Mouse (Mus musculus): ENCODE results near the gene Smok3a. TPM values are rescaled to one million over a fixed set of nuclear protein-coding genes. Genes with fewer than 3 reads are reported as not detected.
"Not testable (repeated sequence)": the region's sequence is repeated elsewhere in the genome, so short reads cannot be mapped to it uniquely, and the experiment has no call there.

Smok3a gene
- polyA plus RNA-seq (2016; fragmentation: Nextera tagmentation; extraction: Ambion mirVana) = not detected in 2 replicates

- H3K4me1 ChIP-seq; H3K27ac ChIP-seq; H3K27me3 ChIP-seq; H3K36me3 ChIP-seq; H3K9me3 ChIP-seq; H3K4me2 ChIP-seq (replicated peaks); ATAC-seq (ENCODE audit: insufficient number of reproducible peaks, insufficient read depth, low FRiP score, low TSS enrichment); H3K4me3 ChIP-seq; H3K9ac ChIP-seq: not testable (repeated sequence)
- 87% methylated on average over 3 of the region's 7 CpGs for WGBS
Observed at GRCm38 (mm10) chr5:138020961-138021479, at the start of gene Smok3a, which contains the start of gene Smok3b. TSS of gene Smok3a (plus strand) at chr5:138021261. TSS of gene Smok3b (plus strand) at chr5:138021429.

- no peak overlapping the region for H3K9ac ChIP-seq
- no peaks in the 10 kb centered on the region for H3K27me3 ChIP-seq
- H3K27ac ChIP-seq = no peak overlapping the region
- no peaks in the 10 kb centered on the region for H3K36me3 ChIP-seq
- H3K4me3 ChIP-seq = no peak overlapping the region
- no peak overlapping the region for H3K4me2 ChIP-seq (replicated peaks)
- no peak for ATAC-seq (ENCODE audit: insufficient number of reproducible peaks, insufficient read depth, low FRiP score, low TSS enrichment)
- H3K4me1 ChIP-seq = no peaks in the 10 kb centered on the region
- WGBS = 80% methylated on average over 2 of the region's 2 CpGs
- H3K9me3 ChIP-seq = no peaks in the 10 kb centered on the region
Observed at GRCm38 (mm10) chr5:137973161-137973560, 47.9 kb upstream of the Smok3a start.

- Histone ChIP-seq H3K27me3 (no peaks in the 10 kb centered on the region), H3K27ac (no peak overlapping the region), H3K9me3 (no peaks in the 10 kb centered on the region), H3K4me3 (no peak overlapping the region), H3K36me3 (no peaks in the 10 kb centered on the region), H3K4me2 (replicated peaks) (no peak overlapping the region), H3K9ac (no peak overlapping the region), H3K4me1 (no peaks in the 10 kb centered on the region)
- no peak for ATAC-seq (ENCODE audit: insufficient number of reproducible peaks, insufficient read depth, low FRiP score, low TSS enrichment)
- 58% methylated on average over 3 of the region's 3 CpGs for WGBS
Observed at GRCm38 (mm10) chr5:137973738-137974137, 47.3 kb upstream of the Smok3a start.

GRCm38 (mm10) chr5:137974724-137975123 lies 46.3 kb upstream of the Smok3a start:
- Histone ChIP-seq H3K4me2 (replicated peaks) (no peak overlapping the region), H3K27ac (no peak overlapping the region), H3K27me3 (no peaks in the 10 kb centered on the region), H3K9me3 (no peaks in the 10 kb centered on the region), H3K9ac (no peak overlapping the region), H3K4me3 (no peak overlapping the region), H3K4me1 (no peaks in the 10 kb centered on the region), H3K36me3 (no peaks in the 10 kb centered on the region)
- no peak for ATAC-seq (ENCODE audit: insufficient number of reproducible peaks, insufficient read depth, low FRiP score, low TSS enrichment)
- WGBS = 60% methylated on average over 3 of the region's 3 CpGs

GRCm38 (mm10) chr5:137975434-137975833 lies 45.6 kb upstream of the Smok3a start:
- H3K27me3 ChIP-seq = no peaks in the 10 kb centered on the region
- no peak for ATAC-seq (ENCODE audit: insufficient number of reproducible peaks, insufficient read depth, low FRiP score, low TSS enrichment)
- no peaks in the 10 kb centered on the region for H3K36me3 ChIP-seq
- H3K9ac ChIP-seq = no peak overlapping the region
- no peak overlapping the region for H3K4me2 ChIP-seq (replicated peaks)
- H3K4me3 ChIP-seq = no peak overlapping the region
- H3K9me3 ChIP-seq = no peaks in the 10 kb centered on the region
- 53% methylated on average over 1 of the region's 1 CpGs for WGBS
- H3K27ac ChIP-seq = no peak overlapping the region
- no peaks in the 10 kb centered on the region for H3K4me1 ChIP-seq

- WGBS = 44% methylated on average over 1 of the region's 1 CpGs
- no peaks in the 10 kb centered on the region for H3K4me1 ChIP-seq
- no peaks in the 10 kb centered on the region for H3K27me3 ChIP-seq
- ATAC-seq (ENCODE audit: insufficient number of reproducible peaks, insufficient read depth, low FRiP score, low TSS enrichment) = no peak
- H3K27ac ChIP-seq = no peak overlapping the region
- H3K36me3 ChIP-seq = no peaks in the 10 kb centered on the region
- no peak overlapping the region for H3K9ac ChIP-seq
- no peaks in the 10 kb centered on the region for H3K9me3 ChIP-seq
- H3K4me2 ChIP-seq (replicated peaks) = no peak overlapping the region
- H3K4me3 ChIP-seq = no peak overlapping the region
Observed at GRCm38 (mm10) chr5:137977291-137977690, 43.8 kb upstream of the Smok3a start.

GRCm38 (mm10) chr5:137979081-137979480 lies 42.0 kb upstream of the Smok3a start:
- Histone ChIP-seq H3K27ac (no peak overlapping the region), H3K9me3 (no peaks in the 10 kb centered on the region), H3K4me3 (no peak overlapping the region), H3K9ac (no peak overlapping the region), H3K27me3 (no peaks in the 10 kb centered on the region), H3K4me1 (no peaks in the 10 kb centered on the region), H3K36me3 (no peaks in the 10 kb centered on the region), H3K4me2 (replicated peaks) (no peak overlapping the region)
- WGBS = 77% methylated on average over 2 of the region's 2 CpGs
- ATAC-seq (ENCODE audit: insufficient number of reproducible peaks, insufficient read depth, low FRiP score, low TSS enrichment) = no peak

- Histone ChIP-seq H3K36me3 (no peaks in the 10 kb centered on the region), H3K27me3 (no peaks in the 10 kb centered on the region), H3K4me3 (no peak within 1 kb of the TSS), H3K9me3 (no peaks in the 10 kb centered on the region), H3K27ac (no peak within 1 kb of the TSS), H3K4me1 (no peaks in the 10 kb centered on the region), H3K4me2 (replicated peaks) (no peak within 1 kb of the TSS), H3K9ac (no peak within 1 kb of the TSS)
- 71% methylated on average over 4 of the region's 4 CpGs for WGBS
- ATAC-seq (ENCODE audit: insufficient number of reproducible peaks, insufficient read depth, low FRiP score, low TSS enrichment) = no peak
Observed at GRCm38 (mm10) chr5:137981300-137981699, 39.8 kb upstream of the Smok3a start, which contains the start of gene Azgp1. TSS of gene Azgp1 (plus strand) at chr5:137981520.

- no peak overlapping the region for H3K4me3 ChIP-seq
- no peak overlapping the region for H3K9ac ChIP-seq
- 90% methylated on average over 1 of the region's 1 CpGs for WGBS
- no peaks in the 10 kb centered on the region for H3K36me3 ChIP-seq
- no peak overlapping the region for H3K27ac ChIP-seq
- no peak for ATAC-seq (ENCODE audit: insufficient number of reproducible peaks, insufficient read depth, low FRiP score, low TSS enrichment)
- no peaks in the 10 kb centered on the region for H3K27me3 ChIP-seq
- no peaks in the 10 kb centered on the region for H3K9me3 ChIP-seq
- H3K4me2 ChIP-seq (replicated peaks) = no peak overlapping the region
- no peaks in the 10 kb centered on the region for H3K4me1 ChIP-seq
Observed at GRCm38 (mm10) chr5:137986351-137986750, 34.7 kb upstream of the Smok3a start.

- Histone ChIP-seq H3K9me3 (no peaks in the 10 kb centered on the region), H3K27ac (no peak overlapping the region), H3K4me2 (replicated peaks) (no peak overlapping the region), H3K4me3 (no peak overlapping the region), H3K27me3 (no peaks in the 10 kb centered on the region), H3K36me3 (no peaks in the 10 kb centered on the region), H3K4me1 (no peaks in the 10 kb centered on the region), H3K9ac (no peak overlapping the region)
- 83% methylated on average over 5 of the region's 5 CpGs for WGBS
- ATAC-seq (ENCODE audit: insufficient number of reproducible peaks, insufficient read depth, low FRiP score, low TSS enrichment) = no peak
Observed at GRCm38 (mm10) chr5:138009437-138009836, 11.6 kb upstream of the Smok3a start.

GRCm38 (mm10) chr5:138012382-138012781 lies 8.7 kb upstream of the Smok3a start:
- H3K4me3 ChIP-seq = no peak overlapping the region
- no peaks in the 10 kb centered on the region for H3K9me3 ChIP-seq
- no peak overlapping the region for H3K27ac ChIP-seq
- H3K27me3 ChIP-seq = no peaks in the 10 kb centered on the region
- ATAC-seq (ENCODE audit: insufficient number of reproducible peaks, insufficient read depth, low FRiP score, low TSS enrichment) = no peak
- 92% methylated on average over 5 of the region's 5 CpGs for WGBS
- H3K9ac ChIP-seq = no peak overlapping the region
- H3K4me2 ChIP-seq (replicated peaks) = no peak overlapping the region
- H3K36me3 ChIP-seq = no peaks in the 10 kb centered on the region
- no peaks in the 10 kb centered on the region for H3K4me1 ChIP-seq

GRCm38 (mm10) chr5:138016530-138016929 lies 4.5 kb upstream of the Smok3a start:
- Histone ChIP-seq H3K36me3 (no peaks in the 10 kb centered on the region), H3K9ac (no peak overlapping the region), H3K9me3 (no peaks in the 10 kb centered on the region), H3K4me2 (replicated peaks) (no peak overlapping the region), H3K4me1 (no peaks in the 10 kb centered on the region), H3K27me3 (no peaks in the 10 kb centered on the region), H3K4me3 (no peak overlapping the region), H3K27ac (no peak overlapping the region)
- ATAC-seq (ENCODE audit: insufficient number of reproducible peaks, insufficient read depth, low FRiP score, low TSS enrichment) = no peak
- 94% methylated on average over 2 of the region's 2 CpGs for WGBS

- no peaks in the 10 kb centered on the region for H3K27me3 ChIP-seq
- H3K27ac ChIP-seq = no peak overlapping the region
- no peak overlapping the region for H3K4me3 ChIP-seq
- no peaks in the 10 kb centered on the region for H3K4me1 ChIP-seq
- H3K9me3 ChIP-seq = no peaks in the 10 kb centered on the region
- no peak overlapping the region for H3K4me2 ChIP-seq (replicated peaks)
- ATAC-seq (ENCODE audit: insufficient number of reproducible peaks, insufficient read depth, low FRiP score, low TSS enrichment) = no peak
- H3K36me3 ChIP-seq = no peaks in the 10 kb centered on the region
- H3K9ac ChIP-seq = no peak overlapping the region
Observed at GRCm38 (mm10) chr5:138016997-138017396, 4.1 kb upstream of the Smok3a start.
